Mouse (Mus musculus) MEL (cell line): ENCODE results near the gene Bmp7. TPM values are rescaled to one million over a fixed set of nuclear protein-coding genes. Genes with fewer than 3 reads are reported as not detected.
A peak's percentile ranks its signal among the peaks of the same experiment; 100 is the strongest.

Experiments
- DNase-seq: peaks from one replicate; pipeline ENCODE4 v3.0.0; 2011; ENCODE audit warnings: low read depth, low spot score
- H3K27ac ChIP-seq: 2 replicates; pipeline ENCODE4 v1.5.1; 2012; ENCODE audit warnings: low read depth, mild to moderate bottlenecking, control low read depth, low read length, moderate library complexity; ENCODE audit not compliant: control insufficient read depth
- H3K27me3 ChIP-seq, 2 experiments: fragments of 150-350 bp in 1 of 2; sonication (generic) in 1 of 2; 2 replicates each; pipeline ENCODE4 v1.6.1; 2012; ENCODE audit warnings: low read length in 2 of 2, mild to moderate bottlenecking in 2 of 2, improper control_type of control experiment in 1 of 2, moderate library complexity in 1 of 2; ENCODE audit not compliant: insufficient read depth in 2 of 2, control insufficient read depth in 1 of 2
- H3K36me3 ChIP-seq, 2 experiments: 2 replicates each; pipeline ENCODE4 v1.6.1; 2012 to 2014; ENCODE audit warnings: low read length in 2 of 2, improper control_type of control experiment in 1 of 2, inconsistent platforms in 1 of 2, mild to moderate bottlenecking in 1 of 2; ENCODE audit not compliant: insufficient read depth in 2 of 2, control insufficient read depth in 1 of 2
- H3K4me1 ChIP-seq, 2 experiments: fragments of 150-350 bp in 1 of 2; sonication (generic) in 1 of 2; 2 replicates each; pipeline ENCODE4 v1.6.1; 2012; ENCODE audit warnings: low read length in 2 of 2, improper control_type of control experiment in 1 of 2, mild to moderate bottlenecking in 1 of 2; ENCODE audit not compliant: insufficient read depth in 2 of 2, control insufficient read depth in 1 of 2
- H3K4me3 ChIP-seq, 2 experiments: fragments of 150-350 bp in 1 of 2; sonication (generic) in 1 of 2; 2 replicates each; pipeline ENCODE4 v1.5.1; 2012; ENCODE audit warnings: low read depth in 2 of 2, low read length in 2 of 2, mild to moderate bottlenecking in 2 of 2, moderate library complexity in 2 of 2, control low read depth in 1 of 2, improper control_type of control experiment in 1 of 2; ENCODE audit not compliant: control insufficient read depth in 1 of 2, insufficient read depth in 1 of 2
- H3K79me2 ChIP-seq: 2 replicates; pipeline ENCODE4 v1.6.1; 2012; ENCODE audit warnings: mild to moderate bottlenecking, low read length, moderate library complexity; ENCODE audit not compliant: control insufficient read depth, poor library complexity, insufficient read depth
- H3K9ac ChIP-seq: 2 replicates; pipeline ENCODE4 v1.6.1; 2012; ENCODE audit warnings: low read depth, mild to moderate bottlenecking, control low read depth, low read length, moderate library complexity; ENCODE audit not compliant: control insufficient read depth, poor library complexity, severe bottlenecking
- H3K9me3 ChIP-seq: fragments of 150-350 bp; sonication (generic); replicated peaks from 2 replicates; pipeline ENCODE4 v1.6.1; 2012; ENCODE audit warnings: mild to moderate bottlenecking, low read length, improper control_type of control experiment, moderate library complexity; ENCODE audit not compliant: insufficient read depth
- CHD1 ChIP-seq: IDR thresholded peaks from 2 replicates; pipeline ENCODE4 v1.6.1; 2012; ENCODE audit warnings: low read depth, mild to moderate bottlenecking, inconsistent platforms, low read length, improper control_type of control experiment
- CHD2 ChIP-seq: IDR thresholded peaks from 2 replicates; pipeline ENCODE4 v1.6.1; 2011; ENCODE audit warnings: low read length, improper control_type of control experiment
- CTCF ChIP-seq, 3 experiments: IDR thresholded peaks in 2 of 3; conservative IDR thresholded peaks in 1 of 3; 2 replicates each; pipeline ENCODE4 v1.5.1; 2011 to 2012; ENCODE audit warnings: low read length in 3 of 3, low read depth in 2 of 3, mild to moderate bottlenecking in 2 of 3, improper control_type of control experiment in 1 of 3, inconsistent platforms in 1 of 3, mixed read lengths in 1 of 3, moderate library complexity in 1 of 3; ENCODE audit not compliant: control insufficient read depth in 1 of 3, insufficient read depth in 1 of 3, poor library complexity in 1 of 3, severe bottlenecking in 1 of 3
- E2F4 ChIP-seq: IDR thresholded peaks from 2 replicates; pipeline ENCODE4 v1.6.1; 2011; ENCODE audit warnings: low read depth, low read length, improper control_type of control experiment, borderline replicate concordance
- ELF1 ChIP-seq: IDR thresholded peaks from 2 replicates; pipeline ENCODE4 v1.6.1; 2014; ENCODE audit warnings: low read depth, mild to moderate bottlenecking, inconsistent platforms, low read length, improper control_type of control experiment, moderate library complexity
- EP300 ChIP-seq, 2 experiments: IDR thresholded peaks; 2 replicates each; pipeline ENCODE4 v1.6.1; 2011; ENCODE audit warnings: improper control_type of control experiment in 2 of 2, low read length in 2 of 2, low read depth in 1 of 2, mild to moderate bottlenecking in 1 of 2
- ETS1 ChIP-seq: IDR thresholded peaks from 2 replicates; pipeline ENCODE4 v1.6.1; 2012; ENCODE audit warnings: low read depth, mild to moderate bottlenecking, inconsistent platforms, low read length, improper control_type of control experiment, moderate library complexity
- HCFC1 ChIP-seq: IDR thresholded peaks from 2 replicates; pipeline ENCODE4 v1.6.1; 2012; ENCODE audit warnings: low read depth, mild to moderate bottlenecking, inconsistent platforms, low read length, improper control_type of control experiment, moderate library complexity
- MAX ChIP-seq: IDR thresholded peaks from 2 replicates; pipeline ENCODE4 v1.6.1; 2011; ENCODE audit warnings: low read length, improper control_type of control experiment
- MAZ ChIP-seq: IDR thresholded peaks from 2 replicates; pipeline ENCODE4 v1.6.1; 2012; ENCODE audit warnings: low read depth, mild to moderate bottlenecking, inconsistent platforms, low read length, improper control_type of control experiment
- MXI1 ChIP-seq: IDR thresholded peaks from 2 replicates; pipeline ENCODE4 v1.6.1; 2011; ENCODE audit warnings: mild to moderate bottlenecking, low read depth, low read length, improper control_type of control experiment
- MYC ChIP-seq: IDR thresholded peaks from 2 replicates; pipeline ENCODE4 v1.6.1; 2011; ENCODE audit warnings: low read depth, mild to moderate bottlenecking, low read length, improper control_type of control experiment, moderate library complexity
- NELFE ChIP-seq: IDR thresholded peaks from 2 replicates; pipeline ENCODE4 v1.6.1; 2011; ENCODE audit warnings: low read depth, low read length, improper control_type of control experiment
- NRF1 ChIP-seq: IDR thresholded peaks from 2 replicates; pipeline ENCODE4 v1.6.1; 2014; ENCODE audit warnings: low read depth, mild to moderate bottlenecking, inconsistent platforms, low read length, improper control_type of control experiment, moderate library complexity; ENCODE audit not compliant: poor library complexity, insufficient read depth, severe bottlenecking
- SIN3A ChIP-seq: IDR thresholded peaks from 2 replicates; pipeline ENCODE4 v1.6.1; 2012; ENCODE audit warnings: low read length, improper control_type of control experiment, inconsistent platforms
- SMC3 ChIP-seq: IDR thresholded peaks from 2 replicates; pipeline ENCODE4 v1.6.1; 2011; ENCODE audit warnings: low read depth, low read length, improper control_type of control experiment
- TAL1 ChIP-seq: IDR thresholded peaks from 2 replicates; pipeline ENCODE4 v1.6.1; 2012; ENCODE audit warnings: mild to moderate bottlenecking, inconsistent platforms, low read length, moderate library complexity, mixed read lengths
- TBP ChIP-seq: IDR thresholded peaks from 2 replicates; pipeline ENCODE4 v1.8.0; 2011; ENCODE audit warnings: low read depth, low read length, improper control_type of control experiment
- USF2 ChIP-seq, 2 experiments: IDR thresholded peaks; 2 replicates each; pipeline ENCODE4 v1.6.1; 2011 to 2012; ENCODE audit warnings: improper control_type of control experiment in 2 of 2, low read length in 2 of 2, borderline replicate concordance in 1 of 2, inconsistent platforms in 1 of 2, low read depth in 1 of 2, mild to moderate bottlenecking in 1 of 2; ENCODE audit not compliant: insufficient read depth in 1 of 2
- ZC3H11A ChIP-seq: IDR thresholded peaks from 2 replicates; pipeline ENCODE4 v1.6.1; 2012; ENCODE audit warnings: low read depth, mild to moderate bottlenecking, inconsistent platforms, low read length, improper control_type of control experiment
- ZKSCAN1 ChIP-seq: IDR thresholded peaks from 2 replicates; pipeline ENCODE4 v1.6.1; 2012; ENCODE audit warnings: low read depth, mild to moderate bottlenecking, inconsistent platforms, low read length, improper control_type of control experiment, moderate library complexity
- polyA plus RNA-seq, 2 experiments: library from polyadenylated mRNA; stranded (reverse) in 1 of 2; unstranded in 1 of 2; fragments of >175 nt in 1 of 2; fragments of >200 nt in 1 of 2; gene quantifications; 2 replicates each; pipeline versions ENCODE4 v1.2.1 to v1.2.4; 2012; ENCODE audit warnings: low replicate concordance in 2 of 2, low read depth in 1 of 2; ENCODE audit not compliant: insufficient read length in 2 of 2, insufficient read depth in 1 of 2, missing spikeins in 1 of 2
- total RNA-seq: library from RNA; depleted of rRNA; stranded (reverse); fragments of 300-350 nt; gene quantifications from 2 replicates; pipeline ENCODE4 v1.2.3, GENCODE M21; 2012

Bmp7 gene
- total and polyA plus RNA-seq, 3 experiments, result not detected

- no peaks in the 10 kb centered on the region for H3K9me3 ChIP-seq
- no peak overlapping the region for H3K9ac ChIP-seq
- no peak for TF ChIP-seq CHD2
- TF ChIP-seq CTCF (IDR thresholded peaks at IDR 0.05 in 2 of 3, conservative IDR thresholded peaks at IDR 0.05 in 1 of 3; ENCODE audit: control insufficient read depth in 1 of 3, insufficient read depth in 1 of 3, low read depth in 2 of 3, low read length in 3 of 3, poor library complexity in 1 of 3, severe bottlenecking in 1 of 3), result peak; percentile 9 to 32 (median 16); a peak in 3 of 6 replicates
- no peaks in the 10 kb centered on the region for H3K4me1 ChIP-seq
- H3K79me2 ChIP-seq, result no peaks in the 10 kb centered on the region
- H3K27ac ChIP-seq, result no peak overlapping the region
- H3K27me3 ChIP-seq, result no peaks in the 10 kb centered on the region
- no peak for DNase-seq
- no peaks in the 10 kb centered on the region for H3K36me3 ChIP-seq
- H3K4me3 ChIP-seq, result no peak overlapping the region
Measured at GRCm38 (mm10) chr2:172848193-172848592, 91.9 kb downstream of the Bmp7 start.

GRCm38 (mm10) chr2:172846311-172846575 is 93.9 kb downstream of the Bmp7 start:
- no peak for DNase-seq
- no peak for TF ChIP-seq TAL1
- TF ChIP-seq EP300 (IDR thresholded peaks at IDR 0.05; ENCODE audit: low read depth in 1 of 2, low read length in 2 of 2), result no peak
- TF ChIP-seq MXI1, result no peak
- TF ChIP-seq CHD2, result no peak
- no peak for TF ChIP-seq NRF1
- no peak for TF ChIP-seq HCFC1
- no peak for TF ChIP-seq MYC
- no peak for TF ChIP-seq CHD1
- TF ChIP-seq, all 39 proteins: peak for 0
- Histone ChIP-seq H3K27me3 (no peaks in the 10 kb centered on the region), H3K79me2 (no peaks in the 10 kb centered on the region), H3K36me3 (no peaks in the 10 kb centered on the region), H3K9me3 (no peaks in the 10 kb centered on the region), H3K27ac (no peak overlapping the region), H3K4me3 (no peak overlapping the region), H3K4me1 (no peaks in the 10 kb centered on the region), H3K9ac (no peak overlapping the region)

DNA sequence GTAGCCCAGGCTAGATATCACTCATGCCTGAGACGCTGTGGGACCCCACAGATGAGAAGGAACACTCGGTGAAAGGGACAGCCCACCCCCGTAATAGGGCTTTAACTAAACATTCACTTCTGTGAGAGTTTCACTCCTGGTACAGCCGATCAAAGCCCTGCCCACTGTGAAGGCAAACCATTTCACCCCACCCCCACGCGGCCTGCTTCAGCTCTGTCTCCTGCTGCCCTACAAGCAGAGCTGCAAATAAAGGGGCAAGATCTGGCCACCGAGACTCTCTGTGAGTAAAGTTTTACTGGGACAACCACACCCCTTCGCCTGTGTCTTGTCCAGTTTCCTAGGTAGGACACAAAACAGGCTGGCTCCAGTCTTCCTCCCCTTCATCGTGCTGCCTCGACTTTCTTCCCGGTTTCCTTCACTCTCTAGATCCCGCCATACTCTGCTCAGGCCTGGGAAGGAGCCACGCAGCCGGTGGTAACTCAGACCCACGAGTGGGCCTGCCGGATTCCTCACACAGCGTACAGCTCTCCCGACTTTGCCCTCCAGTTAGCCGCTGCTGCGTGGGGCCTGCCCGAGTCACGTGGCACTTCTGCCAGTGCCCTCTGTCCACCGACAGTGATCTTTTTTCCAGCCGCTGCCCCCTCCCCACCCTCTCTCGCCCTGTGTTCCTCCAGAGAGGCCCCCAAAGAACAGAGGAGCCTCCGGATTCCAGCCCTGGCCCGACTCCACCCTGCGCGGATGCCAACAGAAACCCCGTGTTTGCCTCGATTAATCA is 94.4 kb downstream of the Bmp7 start:
- Histone ChIP-seq H3K36me3 (no peaks in the 10 kb centered on the region), H3K79me2 (no peaks in the 10 kb centered on the region), H3K9ac (no peak overlapping the region), H3K9me3 (no peaks in the 10 kb centered on the region), H3K27me3 (no peaks in the 10 kb centered on the region), H3K4me1 (no peaks in the 10 kb centered on the region), H3K4me3 (no peak overlapping the region), H3K27ac (no peak overlapping the region)
- DNase-seq, result no peak
- TF ChIP-seq USF2 (IDR thresholded peaks at IDR 0.05; ENCODE audit: borderline replicate concordance in 1 of 2, insufficient read depth in 1 of 2, low read depth in 1 of 2, low read length in 2 of 2) (no peak), ZKSCAN1 (no peak), MAZ (no peak), ZC3H11A (no peak), SMC3 (no peak), SIN3A (no peak), CTCF (IDR thresholded peaks at IDR 0.05 in 2 of 3, conservative IDR thresholded peaks at IDR 0.05 in 1 of 3; ENCODE audit: control insufficient read depth in 1 of 3, insufficient read depth in 1 of 3, low read depth in 2 of 3, low read length in 3 of 3, poor library complexity in 1 of 3, severe bottlenecking in 1 of 3) (no peak), MAX (no peak), ETS1 (no peak), NELFE (no peak), E2F4 (no peak), CHD2 (no peak), ELF1 (no peak), TBP (no peak)
